Mouse (Mus musculus): ENCODE measurements around the gene Zmiz1. TPM values are rescaled to one million over a fixed set of nuclear protein-coding genes. Genes with fewer than 3 reads are reported as not detected.

Gene Zmiz1
- polyA plus RNA-seq, 1 experiment from 2014 or later = 12.4 TPM

GRCm38 (mm10) chr14:25711602-25712001 is 252.6 kb downstream of the Zmiz1 start:
- Histone ChIP-seq H3K4me2 (replicated peaks; ENCODE audit: low read depth) (peak overlapping the region; percentile 32), H3K4me3 (ENCODE audit: low read depth, low read length) (no peak overlapping the region), H3K9ac (ENCODE audit: low read depth, low read length) (no peak overlapping the region; the same call in 1 of the 2 replicates), H3K9me3 (ENCODE audit: control insufficient read depth) (no peaks in the 10 kb centered on the region), H3K4me1 (replicated peaks; ENCODE audit: control insufficient read depth, insufficient read depth, low read length) (peaks cover 18% of the 10 kb centered on the region), H3K27me3 (replicated peaks; ENCODE audit: control insufficient read depth, insufficient read depth, low read length) (no peaks in the 10 kb centered on the region), H3K36me3 (ENCODE audit: control insufficient read depth, insufficient read depth) (peaks cover 5% of the 10 kb centered on the region; the same call in 1 of the 2 replicates), H3K27ac (ENCODE audit: low read depth, low read length) (0 out of 2 replicates have a peak overlapping the region, but pooled peaks have one; percentile 35)
- TF ChIP-seq CTCF (IDR thresholded peaks at IDR 0.05; ENCODE audit: low read depth) = no peak
- ATAC-seq = peak; percentile 20
- WGBS = 14% methylated on average over 8 of the region's 8 CpGs

GRCm38 (mm10) chr14:25713443-25713842 is 254.5 kb downstream of the Zmiz1 start:
- no peaks in the 10 kb centered on the region for H3K27me3 ChIP-seq (replicated peaks; ENCODE audit: control insufficient read depth, insufficient read depth, low read length)
- H3K9ac ChIP-seq (ENCODE audit: low read depth, low read length) = no peak overlapping the region
- no peaks in the 10 kb centered on the region for H3K9me3 ChIP-seq (ENCODE audit: control insufficient read depth)
- no peak for ATAC-seq
- no peak overlapping the region for H3K27ac ChIP-seq (ENCODE audit: low read depth, low read length)
- peaks cover 18% of the 10 kb centered on the region for H3K4me1 ChIP-seq (replicated peaks; ENCODE audit: control insufficient read depth, insufficient read depth, low read length)
- WGBS = 35% methylated on average over 4 of the region's 4 CpGs
- H3K4me3 ChIP-seq (ENCODE audit: low read depth, low read length) = no peak overlapping the region
- TF ChIP-seq CTCF (IDR thresholded peaks at IDR 0.05; ENCODE audit: low read depth) = peak; percentile 78
- H3K36me3 ChIP-seq (ENCODE audit: control insufficient read depth, insufficient read depth) = peaks cover 5% of the 10 kb centered on the region; the same call in 1 of the 2 replicates
- H3K4me2 ChIP-seq (replicated peaks; ENCODE audit: low read depth) = no peak overlapping the region

Small RNA genes within 50 kb of the gene (microRNA-seq; reads per million reads assigned to microRNA genes)
- gene Mir3075 = 2.7 reads per million, percentile 2 among the genes with 10 or more reads in this experiment

Other genes starting within 250 kb of the Zmiz1 start
- gene Ppif, start 235.0 kb downstream of the Zmiz1 start, polyA plus RNA-seq (2015; fragmentation: Nextera tagmentation; extraction: Ambion mirVana) = 73.8 and 80.0 TPM in 2 replicates

Measured in intestine, postnatal 0 days (tissue).